Mouse (Mus musculus) heart, embryonic 13.5 days (tissue): ENCODE data around the gene Lrp8. TPM values are rescaled to one million over a fixed set of nuclear protein-coding genes. Genes with fewer than 3 reads are reported as not detected.

Experiments
- ATAC-seq: fragments of 200-750 bp; cut with Nextera tagmentation; 2 replicates; pipeline ENCODE4 v1.8.0; 2017; ENCODE audit warnings: moderate TSS enrichment; ENCODE audit not compliant: insufficient number of reproducible peaks, low FRiP score, low TSS enrichment; ENCODE audit errors: extremely low read depth
- H3K27ac ChIP-seq: fragments of 300-500 bp; sonication (generic); replicated peaks from 2 replicates; pipeline ENCODE4 v1.5.1; 2015; ENCODE audit warnings: moderate library complexity, mild to moderate bottlenecking, inconsistent platforms
- H3K27me3 ChIP-seq: fragments of 300-500 bp; sonication (generic); replicated peaks from 2 replicates; pipeline ENCODE4 v1.6.1; 2015; ENCODE audit warnings: mild to moderate bottlenecking, inconsistent platforms
- H3K36me3 ChIP-seq: fragments of 300-500 bp; sonication (generic); 2 replicates; pipeline ENCODE4 v1.6.1; 2015; ENCODE audit warnings: mild to moderate bottlenecking, inconsistent platforms
- H3K4me1 ChIP-seq: fragments of 300-500 bp; sonication (generic); 2 replicates; pipeline ENCODE4 v1.6.1; 2015; ENCODE audit warnings: inconsistent platforms
- H3K4me2 ChIP-seq: fragments of 300-500 bp; sonication (generic); 2 replicates; pipeline ENCODE4 v1.6.1; 2015; ENCODE audit warnings: inconsistent platforms, mild to moderate bottlenecking, moderate library complexity
- H3K4me3 ChIP-seq: fragments of 300-500 bp; sonication (generic); 2 replicates; pipeline ENCODE4 v1.5.1; 2015; ENCODE audit warnings: moderate library complexity, mild to moderate bottlenecking, inconsistent platforms
- H3K9ac ChIP-seq: fragments of 300-500 bp; sonication (generic); 2 replicates; pipeline ENCODE4 v1.6.1; 2015; ENCODE audit warnings: inconsistent platforms, mild to moderate bottlenecking, moderate library complexity
- H3K9me3 ChIP-seq: fragments of 300-500 bp; sonication (generic); 2 replicates; pipeline ENCODE4 v1.6.1; 2016; ENCODE audit warnings: inconsistent platforms
- WGBS: fragments of 180-500 bp; shearing (Covaris S2); methylation state at CpG from one replicate; pipeline ENCODE4 v1.1.7; 2015; ENCODE audit warnings: mixed read lengths; 5-methylcytosine and 5-hydroxymethylcytosine counted together
- polyA plus RNA-seq: library from polyadenylated mRNA; unstranded; fragments of >200 nt; fragmentation: Nextera tagmentation; extraction: Ambion mirVana; gene quantifications from 2 replicates; pipeline ENCODE4 v1.2.1, GENCODE M21; 2015

The Lrp8 gene
- polyA plus RNA-seq, 1 experiment from 2014 or later, result 0.51 TPM

DNA sequence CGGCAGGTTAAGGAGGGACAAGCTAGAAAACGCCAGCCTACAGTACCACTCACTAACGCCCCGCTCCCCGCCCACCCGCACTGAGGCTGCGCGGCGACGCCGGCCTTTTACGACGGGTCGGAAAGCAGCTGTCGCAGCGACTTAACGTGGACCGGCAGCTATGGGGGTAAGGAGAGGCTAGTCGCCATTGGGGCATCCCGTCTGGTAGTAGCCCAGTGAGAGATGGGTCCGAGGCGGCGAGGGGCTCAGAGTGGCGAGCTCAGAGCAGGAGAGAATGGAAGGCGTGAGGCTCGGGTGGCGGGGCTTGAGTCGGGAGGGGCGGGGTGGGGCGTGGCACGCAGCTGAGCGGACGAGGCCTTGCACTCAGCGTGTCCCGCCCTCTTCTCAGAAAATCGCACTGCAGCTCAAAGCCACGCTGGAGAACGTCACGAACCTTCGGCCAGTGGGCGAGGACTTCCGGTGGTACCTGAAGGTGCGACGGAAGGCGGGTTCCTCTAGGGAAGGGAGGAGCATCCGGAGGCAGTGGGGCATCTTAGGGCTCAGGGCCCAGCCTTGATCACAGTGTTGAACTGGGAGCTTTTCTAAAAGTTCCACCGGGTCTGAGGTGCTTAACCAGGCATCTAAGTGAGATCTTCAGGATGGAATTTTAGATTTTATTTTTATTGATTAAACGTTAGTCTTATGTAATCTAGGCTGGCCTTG, 87.8 kb downstream of the Lrp8 start, which contains the start of gene 0610037L13Rik:
Gene 0610037L13Rik, plus strand, starts transcription at position 83 of the 702 bp plus-strand sequence.
- Histone ChIP-seq H3K4me1 (peaks cover 17% of the 10 kb centered on the region), H3K27ac (peak within 1 kb of the TSS; percentile 89), H3K9ac (peak within 1 kb of the TSS; percentile 85), H3K36me3 (peaks cover 65% of the 10 kb centered on the region), H3K4me3 (peak within 1 kb of the TSS; percentile 65), H3K4me2 (peak within 1 kb of the TSS; percentile 84), H3K27me3 (no peaks in the 10 kb centered on the region), H3K9me3 (no peaks in the 10 kb centered on the region)
- WGBS, result under 1% methylated on average over 48 of the region's 48 CpGs
- ATAC-seq, result peak; percentile 91

DNA sequence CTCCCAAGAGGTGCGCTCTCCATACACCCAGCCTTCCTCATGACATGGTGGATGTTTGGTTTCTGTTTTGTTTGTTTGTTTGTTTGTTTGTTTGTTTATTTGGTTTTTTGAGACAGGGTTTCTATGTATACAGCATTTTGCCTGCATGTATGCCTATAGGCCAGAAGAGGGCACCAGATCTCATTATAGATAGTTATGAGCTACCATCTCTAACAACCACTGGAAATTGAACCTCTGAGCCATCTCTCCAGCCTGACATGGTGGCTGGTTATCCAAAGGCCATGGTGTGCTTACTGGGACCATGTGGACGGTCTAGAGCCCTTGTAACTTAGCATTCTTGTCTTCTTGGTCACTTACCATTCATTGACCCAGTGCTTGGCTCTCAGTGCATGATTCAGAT, 90.6 kb downstream of the Lrp8 start:
- no peak for ATAC-seq
- 69% methylated on average over 2 of the region's 2 CpGs for WGBS
- no peak overlapping the region for H3K27ac ChIP-seq
- H3K4me1 ChIP-seq, result peaks cover 17% of the 10 kb centered on the region
- H3K9ac ChIP-seq, result no peak overlapping the region
- H3K4me3 ChIP-seq, result no peak overlapping the region
- peaks cover 66% of the 10 kb centered on the region for H3K36me3 ChIP-seq
- no peaks in the 10 kb centered on the region for H3K9me3 ChIP-seq
- no peak overlapping the region for H3K4me2 ChIP-seq
- no peaks in the 10 kb centered on the region for H3K27me3 ChIP-seq

DNA sequence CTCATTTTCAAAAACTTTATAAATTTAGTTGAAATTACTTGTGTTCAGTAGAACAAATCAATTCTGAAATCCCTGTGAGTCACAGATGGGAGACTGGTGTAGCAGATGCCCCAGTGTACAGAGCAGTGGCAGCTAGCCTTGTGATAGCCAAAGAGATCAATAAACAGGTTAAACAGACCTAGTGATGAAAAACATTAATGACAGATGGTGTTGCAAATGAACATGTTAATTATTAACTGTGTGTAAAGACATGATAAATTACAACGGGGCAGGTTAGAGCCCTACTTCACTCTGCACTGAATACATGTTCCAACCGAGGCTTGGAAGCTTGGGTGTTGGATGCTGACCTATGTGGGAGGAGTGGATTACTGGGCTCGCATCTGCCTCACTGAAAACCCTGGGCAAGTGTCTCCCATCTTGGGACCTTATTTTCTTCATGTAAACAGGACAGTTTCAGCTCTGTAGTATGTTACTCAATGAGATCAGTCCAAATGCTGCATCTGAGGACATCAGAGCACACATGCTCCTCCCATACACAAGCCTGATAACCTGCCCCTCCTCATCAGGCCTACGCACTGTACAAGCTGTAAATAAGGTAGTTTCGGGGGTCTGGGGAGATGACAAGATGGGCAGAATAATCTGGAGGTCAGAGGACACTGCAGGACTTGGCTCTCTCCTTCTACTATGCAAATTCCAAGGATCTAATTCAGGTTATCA, 97.3 kb downstream of the Lrp8 start:
- WGBS, result 75% methylated on average over 5 of the region's 5 CpGs
- no peak overlapping the region for H3K4me3 ChIP-seq
- H3K4me1 ChIP-seq, result no peaks in the 10 kb centered on the region
- no peak overlapping the region for H3K27ac ChIP-seq
- H3K9ac ChIP-seq, result no peak overlapping the region
- no peak overlapping the region for H3K4me2 ChIP-seq
- no peaks in the 10 kb centered on the region for H3K27me3 ChIP-seq
- no peak for ATAC-seq
- H3K36me3 ChIP-seq, result peaks cover 73% of the 10 kb centered on the region
- no peaks in the 10 kb centered on the region for H3K9me3 ChIP-seq

DNA sequence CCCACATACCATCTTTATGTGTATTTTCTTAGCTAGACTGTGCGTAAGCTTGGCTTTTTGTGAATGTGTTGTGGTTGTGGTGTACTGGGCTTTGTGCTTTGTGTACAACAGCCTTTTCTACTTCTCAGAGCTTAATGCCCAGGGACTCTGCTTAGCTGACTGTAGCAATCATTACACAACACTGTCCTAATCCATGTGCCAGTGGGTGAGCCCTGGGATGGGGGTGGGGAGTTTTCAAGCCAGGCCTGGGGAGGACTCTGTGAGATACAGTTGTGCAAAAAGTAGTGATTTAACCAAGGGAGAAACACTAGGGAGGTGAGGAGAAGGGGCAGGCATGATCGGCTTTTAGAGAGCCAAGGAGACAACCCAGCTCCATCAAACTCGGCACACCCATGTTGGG, 98.1 kb downstream of the Lrp8 start:
- Histone ChIP-seq H3K9me3 (no peaks in the 10 kb centered on the region), H3K4me1 (no peaks in the 10 kb centered on the region), H3K27me3 (no peaks in the 10 kb centered on the region), H3K9ac (no peak overlapping the region), H3K4me2 (no peak overlapping the region), H3K27ac (no peak overlapping the region), H3K36me3 (peaks cover 73% of the 10 kb centered on the region), H3K4me3 (no peak overlapping the region)
- 79% methylated on average over 3 of the region's 3 CpGs for WGBS
- no peak for ATAC-seq

DNA sequence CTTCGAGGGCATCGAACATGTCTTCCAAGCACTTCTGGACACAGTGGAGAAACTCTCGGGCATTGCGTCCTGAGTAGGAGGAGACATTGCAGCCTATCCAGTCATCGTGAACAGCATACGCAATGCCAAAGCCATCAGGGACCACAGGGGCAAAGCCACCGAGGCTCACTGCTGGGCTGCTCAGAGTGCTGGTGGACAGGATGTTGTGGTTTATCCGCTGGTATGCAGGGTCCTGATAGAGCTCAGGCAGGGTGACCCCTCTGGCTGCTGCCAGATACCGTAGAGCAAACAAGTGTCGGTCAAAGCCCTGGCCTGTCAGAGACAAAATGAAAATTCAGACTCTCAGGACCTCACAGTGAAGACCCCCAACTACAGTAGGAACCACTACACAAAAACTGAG, 102.2 kb downstream of the Lrp8 start:
- Histone ChIP-seq H3K4me3 (no peak overlapping the region), H3K9me3 (no peaks in the 10 kb centered on the region), H3K36me3 (peaks cover 69% of the 10 kb centered on the region), H3K4me1 (no peaks in the 10 kb centered on the region), H3K4me2 (no peak overlapping the region), H3K27me3 (no peaks in the 10 kb centered on the region), H3K9ac (no peak overlapping the region), H3K27ac (no peak overlapping the region)
- ATAC-seq, result no peak
- 62% methylated on average over 10 of the region's 10 CpGs for WGBS

DNA sequence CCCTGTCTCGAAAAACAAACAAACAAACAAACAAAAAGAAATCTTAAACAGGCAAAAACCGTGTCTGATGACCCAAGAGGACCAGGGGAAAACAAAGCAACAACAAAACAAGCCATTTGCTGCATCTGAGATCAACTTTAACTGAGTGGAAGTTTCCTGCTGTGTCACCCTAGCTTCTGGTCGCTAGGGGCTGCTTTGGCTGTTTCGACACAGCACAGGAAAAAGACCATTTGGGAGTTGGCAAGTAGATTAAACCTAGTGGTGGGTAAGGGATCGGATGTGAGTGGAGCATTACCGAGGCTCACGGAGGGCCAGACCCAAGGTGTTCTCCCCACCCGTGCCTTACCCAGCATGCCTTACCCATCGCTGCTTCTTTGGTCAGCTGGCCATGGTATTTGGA, 104.5 kb downstream of the Lrp8 start:
- Histone ChIP-seq H3K4me3 (no peak overlapping the region), H3K27ac (no peak overlapping the region), H3K36me3 (peaks cover 82% of the 10 kb centered on the region), H3K4me1 (no peaks in the 10 kb centered on the region), H3K9me3 (no peaks in the 10 kb centered on the region), H3K27me3 (no peaks in the 10 kb centered on the region), H3K4me2 (no peak overlapping the region), H3K9ac (no peak overlapping the region)
- ATAC-seq, result no peak
- 78% methylated on average over 9 of the region's 9 CpGs for WGBS

DNA sequence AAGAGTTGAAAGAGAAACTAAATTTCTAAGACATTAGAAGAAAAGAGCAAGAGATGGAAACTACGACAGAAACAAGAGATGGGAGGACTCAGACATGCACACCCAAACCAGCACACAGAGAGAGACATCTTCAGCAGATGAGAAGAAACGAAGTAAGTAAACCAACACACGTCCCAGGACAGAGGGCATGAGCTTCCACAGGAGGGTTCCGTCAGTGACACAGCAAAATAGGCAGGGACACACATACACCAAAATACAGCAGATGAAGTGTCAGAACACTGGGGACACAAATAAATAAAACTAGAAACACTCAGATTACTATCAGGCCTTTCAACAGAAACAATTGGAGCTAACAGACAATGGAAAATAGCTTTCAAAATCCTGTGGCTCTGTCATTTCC, 108.0 kb downstream of the Lrp8 start:
- peaks cover 79% of the 10 kb centered on the region for H3K36me3 ChIP-seq
- H3K4me3 ChIP-seq, result no peak overlapping the region
- no peak overlapping the region for H3K9ac ChIP-seq
- no peak for ATAC-seq
- no peaks in the 10 kb centered on the region for H3K9me3 ChIP-seq
- H3K4me1 ChIP-seq, result no peaks in the 10 kb centered on the region
- H3K4me2 ChIP-seq, result no peak overlapping the region
- H3K27me3 ChIP-seq, result no peaks in the 10 kb centered on the region
- WGBS, result 90% methylated on average over 4 of the region's 4 CpGs
- H3K27ac ChIP-seq, result no peak overlapping the region

DNA sequence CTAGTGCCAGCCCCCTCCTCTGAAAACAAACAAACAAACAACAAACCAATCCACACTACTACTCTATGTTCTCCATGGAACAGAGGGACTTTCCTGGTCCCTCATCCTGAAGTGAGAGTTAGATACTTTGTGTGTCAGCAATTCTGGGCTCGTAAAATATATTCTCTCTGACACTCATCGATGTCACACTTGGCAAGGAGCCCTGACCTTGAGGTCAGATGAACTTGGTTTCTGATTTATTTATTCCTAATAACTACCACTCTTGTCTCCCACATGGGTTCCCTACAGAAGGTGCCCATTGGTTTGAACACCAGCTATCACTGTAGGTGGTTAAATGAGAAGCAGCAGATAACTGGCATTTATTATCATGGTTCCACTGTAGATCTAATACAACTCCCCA, 118.3 kb downstream of the Lrp8 start:
- no peak for ATAC-seq
- WGBS, result 78% methylated on average over 2 of the region's 2 CpGs

DNA sequence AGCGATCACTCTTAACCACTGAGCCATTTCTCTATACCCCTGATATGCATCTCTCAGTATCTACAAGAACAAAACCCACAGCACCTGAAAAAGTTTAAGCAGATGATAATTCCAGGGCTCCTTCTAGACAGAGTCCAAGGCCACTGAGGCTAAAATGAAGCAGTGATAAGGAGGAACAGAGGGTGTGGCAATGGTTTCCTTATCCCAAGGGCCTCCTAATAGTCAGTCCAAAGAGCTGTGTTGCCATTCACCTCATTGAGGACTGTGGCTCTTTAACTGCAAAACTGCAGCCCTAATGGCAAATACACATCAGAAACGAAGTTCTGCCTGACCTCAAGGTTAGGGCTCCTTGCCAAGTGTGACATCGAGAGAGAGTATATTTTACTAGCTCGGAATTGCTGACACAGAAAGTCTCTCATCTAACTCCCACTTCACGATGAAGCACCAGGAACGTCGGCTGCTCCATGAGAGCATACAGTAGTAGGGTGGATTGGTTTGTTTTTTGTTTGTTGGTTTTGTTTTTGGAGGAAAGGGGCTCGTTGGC, 119.2 kb downstream of the Lrp8 start:
- no peak for ATAC-seq
- Histone ChIP-seq H3K36me3 (peaks cover 10% of the 10 kb centered on the region; the same call in 1 of the 2 replicates), H3K4me1 (peaks cover 32% of the 10 kb centered on the region), H3K9me3 (no peaks in the 10 kb centered on the region), H3K4me3 (no peak overlapping the region), H3K4me2 (peak overlapping the region; percentile 88; the same call in 1 of the 2 replicates), H3K9ac (no peak overlapping the region), H3K27me3 (0 out of 2 replicates have a peak, but pooled peaks cover 3% of the 10 kb centered on the region), H3K27ac (no peak overlapping the region)
- 51% methylated on average over 8 of the region's 8 CpGs for WGBS

More for the DNA sequence above, 118.3 kb downstream of the Lrp8 start:
- no peak overlapping the region for H3K4me2 ChIP-seq
- no peak overlapping the region for H3K9ac ChIP-seq
- peaks cover 10% of the 10 kb centered on the region; the same call in 1 of the 2 replicates for H3K36me3 ChIP-seq
- peaks cover 32% of the 10 kb centered on the region for H3K4me1 ChIP-seq
- H3K9me3 ChIP-seq, result no peaks in the 10 kb centered on the region
- no peak overlapping the region for H3K4me3 ChIP-seq
- H3K27me3 ChIP-seq, result no peaks in the 10 kb centered on the region
- H3K27ac ChIP-seq, result no peak overlapping the region

DNA sequence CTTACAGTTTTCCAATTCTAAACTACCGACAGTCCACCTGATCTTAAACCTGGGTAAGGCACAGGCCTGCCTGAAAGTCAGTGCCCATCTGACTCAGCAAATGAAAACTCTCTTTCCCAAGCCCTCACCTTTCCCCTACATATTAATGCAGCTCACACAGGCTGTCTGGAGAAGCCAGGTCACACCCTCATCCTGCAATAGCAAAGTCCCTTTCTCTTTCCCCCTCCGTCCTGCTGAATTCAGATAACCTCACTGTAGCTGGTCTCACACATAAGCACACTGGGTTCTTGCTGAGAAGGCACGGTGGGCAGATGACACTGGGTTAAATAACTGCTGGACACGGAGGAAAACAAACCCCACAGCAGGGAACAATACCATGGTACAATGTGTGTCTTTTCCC, 119.9 kb downstream of the Lrp8 start:
- H3K27ac ChIP-seq, result peak overlapping the region; percentile 33
- H3K27me3 ChIP-seq, result 0 out of 2 replicates have a peak, but pooled peaks cover 3% of the 10 kb centered on the region
- peaks cover 10% of the 10 kb centered on the region; the same call in 1 of the 2 replicates for H3K36me3 ChIP-seq
- peak overlapping the region; percentile 94 for H3K9ac ChIP-seq
- H3K4me2 ChIP-seq, result peak overlapping the region; percentile 88
- H3K4me3 ChIP-seq, result peak overlapping the region; percentile 88; the same call in 1 of the 2 replicates
- peaks cover 32% of the 10 kb centered on the region for H3K4me1 ChIP-seq
- H3K9me3 ChIP-seq, result no peaks in the 10 kb centered on the region
- no peak for ATAC-seq
- WGBS, result 49% methylated on average over 4 of the region's 4 CpGs

DNA sequence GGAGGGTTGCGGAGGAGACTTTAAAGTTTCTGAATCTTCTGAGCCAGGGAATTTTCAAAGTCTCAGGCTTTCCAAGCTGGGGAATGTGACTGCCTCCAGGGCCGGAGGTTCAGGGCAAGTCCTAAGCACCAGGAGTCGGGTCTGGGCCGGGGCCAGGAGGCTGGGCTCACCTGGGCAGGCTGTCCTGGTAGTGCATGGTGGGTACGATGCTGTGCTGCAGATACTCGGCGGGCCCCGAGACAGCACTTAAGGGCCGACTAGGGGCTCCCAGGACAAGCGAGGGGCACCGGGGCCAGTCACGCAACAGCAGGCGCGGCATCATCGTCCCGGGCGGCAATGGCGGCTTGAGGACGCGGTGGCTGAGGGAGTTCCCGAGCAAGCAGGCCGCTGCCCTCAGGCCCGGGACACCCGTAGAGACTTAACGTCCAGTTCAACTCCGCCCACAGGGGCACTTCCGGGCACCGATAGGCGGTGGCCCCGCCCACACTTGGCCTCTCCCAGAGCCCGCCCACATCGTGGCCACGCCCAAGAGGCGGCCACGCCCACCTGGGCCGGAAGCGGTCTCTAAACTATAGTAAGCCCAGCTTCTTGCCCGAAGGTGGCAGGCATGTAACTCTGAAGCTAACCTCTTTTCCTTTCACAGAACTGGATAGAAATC, 121.2 kb downstream of the Lrp8 start, which contains the start of gene Cpt2:
Gene Cpt2, minus strand, starts transcription at position 466 of the 658 bp plus-strand sequence.
- H3K4me3 ChIP-seq, result peak within 1 kb of the TSS; percentile 88
- H3K36me3 ChIP-seq, result peaks cover 10% of the 10 kb centered on the region; the same call in 1 of the 2 replicates
- H3K9me3 ChIP-seq, result no peaks in the 10 kb centered on the region
- peak within 1 kb of the TSS; percentile 77 for H3K27ac ChIP-seq
- WGBS, result 2% methylated on average over 38 of the region's 38 CpGs
- 0 out of 2 replicates have a peak, but pooled peaks cover 3% of the 10 kb centered on the region for H3K27me3 ChIP-seq
- ATAC-seq, result peak; percentile 99
- peaks cover 32% of the 10 kb centered on the region for H3K4me1 ChIP-seq
- H3K4me2 ChIP-seq, result peak within 1 kb of the TSS; percentile 88
- H3K9ac ChIP-seq, result peak within 1 kb of the TSS; percentile 94
